Mouse (Mus musculus) macrophage (primary cell): ENCODE results near the gene Dnajb3. TPM values are rescaled to one million over a fixed set of nuclear protein-coding genes. Genes with fewer than 3 reads are reported as not detected.
"Not testable (repeated sequence)": the region's sequence is repeated elsewhere in the genome, so short reads cannot be mapped to it uniquely, and the experiment has no call there.

Experiments used
- H3K27ac ChIP-seq: fragments of 350-480 bp; formaldehyde crosslinking; 2 replicates; pipeline ENCODE4 v1.9.0; 2021
- H3K36me3 ChIP-seq: fragments of 350-480 bp; formaldehyde crosslinking; 2 replicates; pipeline ENCODE4 v1.9.0; 2021; ENCODE audit errors: inconsistent target
- H3K4me3 ChIP-seq: fragments of 350-480 bp; formaldehyde crosslinking; 2 replicates; pipeline ENCODE4 v1.9.0; 2021; ENCODE audit errors: inconsistent target
- H3K79me2 ChIP-seq: fragments of 350-480 bp; formaldehyde crosslinking; 2 replicates; pipeline ENCODE4 v1.9.0; 2021; ENCODE audit errors: inconsistent target
- WGBS: methylation state at CpG from one replicate; pipeline ENCODE4 v1.1.7; 2026; ENCODE audit warnings: inconsistent platforms; ENCODE audit not compliant: missing documents; 5-methylcytosine and 5-hydroxymethylcytosine counted together
- polyA plus RNA-seq: library from polyadenylated mRNA; stranded (reverse); fragments of 250-400 nt; gene quantifications from 3 replicates; pipeline ENCODE4 v1.2.4, GENCODE M21; 2018; ENCODE audit warnings: inconsistent platforms

The Dnajb3 gene
- polyA plus RNA-seq, 1 experiment from 2014 or later: not detected

- H3K36me3 ChIP-seq: no peaks in the 10 kb centered on the region
- 100% methylated on average over 1 of the region's 1 CpGs for WGBS
- H3K79me2 ChIP-seq: peaks cover 33% of the 10 kb centered on the region; the same call in 1 of the 2 replicates
- H3K4me3 ChIP-seq: no peak overlapping the region
- H3K27ac ChIP-seq: no peak overlapping the region
These were observed 25.9 kb downstream of the Dnajb3 start for GRCm38 (mm10) chr1:88179657-88180056.

DNA sequence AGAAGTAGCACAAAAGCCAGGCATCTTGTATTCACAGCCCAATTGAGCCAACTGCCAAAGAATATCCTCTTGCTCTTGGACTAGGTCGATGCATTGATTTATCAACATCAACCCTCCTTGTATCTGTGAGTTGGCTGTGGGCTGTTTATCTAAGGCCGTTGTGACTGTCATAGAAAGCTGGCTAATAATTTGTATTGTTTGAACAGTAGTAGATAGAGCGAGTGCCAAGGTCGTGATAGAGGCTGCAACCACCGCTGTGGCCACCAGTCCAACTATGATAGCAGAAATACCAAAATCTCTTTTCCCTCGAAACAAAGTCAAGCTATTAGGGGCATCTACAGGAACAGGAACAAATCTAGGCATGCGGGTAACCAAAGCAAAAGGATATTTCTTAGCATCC lies 33.4 kb downstream of the Dnajb3 start:
- 90% methylated on average over 2 of the region's 7 CpGs for WGBS
- not testable (repeated sequence) for H3K27ac ChIP-seq
- H3K79me2 ChIP-seq: peaks cover 35% of the 10 kb centered on the region; the same call in 1 of the 2 replicates

GRCm38 (mm10) chr1:88165711-88166110 lies 39.9 kb downstream of the Dnajb3 start, which contains the start of gene Ugt1a5:
Gene Ugt1a5, plus strand, starts transcription at chr1:88166012.
- Histone ChIP-seq H3K4me3 (no peak within 1 kb of the TSS), H3K27ac (no peak within 1 kb of the TSS), H3K79me2 (peaks cover 83% of the 10 kb centered on the region), H3K36me3 (peaks cover 8% of the 10 kb centered on the region; the same call in 1 of the 2 replicates)
- WGBS: 100% methylated on average over 5 of the region's 5 CpGs

More for the DNA sequence above, 33.4 kb downstream of the Dnajb3 start:
- H3K4me3 ChIP-seq, H3K36me3 ChIP-seq: not testable (repeated sequence)

DNA sequence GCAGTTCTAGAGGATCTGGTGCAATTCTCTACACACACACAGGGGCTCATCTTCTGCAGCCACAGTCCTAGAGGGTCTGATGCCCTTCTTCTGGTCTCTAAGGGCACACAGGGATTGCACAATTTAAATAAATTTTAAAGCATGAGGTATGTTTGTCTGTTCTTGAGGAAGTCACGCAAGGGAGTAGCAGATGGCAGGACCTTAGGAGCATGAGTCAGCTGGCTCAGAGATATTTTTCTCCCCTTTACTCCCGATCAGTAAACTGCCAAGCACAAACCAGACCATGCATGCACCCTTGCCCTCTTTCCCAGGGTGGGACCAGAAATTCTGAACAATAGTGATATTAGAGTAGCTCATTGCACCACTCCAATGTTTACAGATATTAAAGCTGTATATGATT lies 47.2 kb downstream of the Dnajb3 start:
- no peak overlapping the region for H3K4me3 ChIP-seq
- H3K27ac ChIP-seq: peak overlapping the region; percentile 15
- WGBS: 3% methylated on average over 2 of the region's 2 CpGs
- H3K36me3 ChIP-seq: no peaks in the 10 kb centered on the region
- peaks cover 84% of the 10 kb centered on the region for H3K79me2 ChIP-seq

Other genes starting within 250 kb of the Dnajb3 start
- 8.1 to 11.4 TPM (median 11.0 TPM) in 3 replicates for gene Usp40, start 197.2 kb downstream of the Dnajb3 start, polyA plus RNA-seq
- gene Ugt1a10, start 150.4 kb downstream of the Dnajb3 start, polyA plus RNA-seq: not detected in 3 replicates
- 0.10 TPM in 1 of 3 replicates, not detected in the others for gene Ugt1a9, start 135.0 kb downstream of the Dnajb3 start, polyA plus RNA-seq
- not detected in 3 replicates for gene Ugt1a8, start 118.0 kb downstream of the Dnajb3 start, polyA plus RNA-seq
- 92.6 to 134 TPM (median 101 TPM) in 3 replicates for gene Ugt1a7c, start 110.7 kb downstream of the Dnajb3 start, polyA plus RNA-seq
- 0.21 to 0.37 TPM (median 0.30 TPM) in 3 replicates for gene Ugt1a6b, start 102.5 kb downstream of the Dnajb3 start, polyA plus RNA-seq
- 2.5 to 7.5 TPM (median 3.9 TPM) in 3 replicates for gene Ugt1a6a, start 71.0 kb downstream of the Dnajb3 start, polyA plus RNA-seq
- gene Ugt1a5, start 39.8 kb downstream of the Dnajb3 start, polyA plus RNA-seq: not detected in 3 replicates
- gene Ugt1a2, start 5.2 kb downstream of the Dnajb3 start, polyA plus RNA-seq: 0.14 TPM in 1 of 3 replicates, not detected in the others
- 0.32 TPM in 1 of 3 replicates, not detected in the others for gene Ugt1a1, start 6.2 kb upstream of the Dnajb3 start, polyA plus RNA-seq
- gene Mroh2a, start 21.2 kb upstream of the Dnajb3 start, polyA plus RNA-seq: 0.04 to 0.31 TPM (median 0.22 TPM) in 3 replicates
- 11.5 to 23.0 TPM (median 11.6 TPM) in 3 replicates for gene Hjurp, start 71.9 kb upstream of the Dnajb3 start, polyA plus RNA-seq
- gene Trpm8, start 71.9 kb upstream of the Dnajb3 start, polyA plus RNA-seq: not detected in 3 replicates
- gene Spp2, start 201.2 kb upstream of the Dnajb3 start, polyA plus RNA-seq: not detected in 3 replicates